Mouse (Mus musculus): ENCODE measurements at regions not wholly inside any gene's neighbourhood (a gene's known extent, or its start where the extent isn't known, plus 50 kb on each side); places are given as distances from the start of the nearest gene placed in this dataset.

DNA sequence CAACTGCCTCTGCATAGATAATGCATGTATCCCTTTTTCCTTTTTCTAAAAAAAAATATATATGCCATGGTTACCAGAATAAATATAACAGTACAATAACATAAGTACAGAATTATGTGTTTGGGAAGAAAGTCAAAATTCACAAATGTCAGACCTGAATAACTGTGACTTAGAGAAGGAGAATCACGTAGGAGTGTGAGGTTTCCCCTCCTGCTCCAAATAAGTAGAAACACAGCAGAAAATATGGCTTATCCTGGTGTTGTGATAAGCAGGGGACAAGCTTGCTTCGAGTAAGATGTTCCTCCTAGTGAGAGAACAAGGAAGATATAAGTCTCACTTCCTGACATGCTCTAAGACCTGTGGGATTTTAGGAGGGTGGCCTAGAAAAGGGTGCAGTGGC lies 320.7 kb upstream of the Fam92a start:
- no peaks in the 10 kb centered on the region for H3K27me3 ChIP-seq (ENCODE audit: control insufficient read depth, insufficient read depth, insufficient read length)
- no peaks in the 10 kb centered on the region for H3K79me2 ChIP-seq (ENCODE audit: control insufficient read depth, insufficient read depth)
- no peak overlapping the region for H3ac ChIP-seq (ENCODE audit: control insufficient read depth, insufficient read length, low read depth)
- H3K4me3 ChIP-seq (ENCODE audit: insufficient read depth, poor library complexity, severe bottlenecking) = no peak overlapping the region
- TF ChIP-seq CTCF (IDR thresholded peaks at IDR 0.05; ENCODE audit: control insufficient read depth, insufficient read depth, insufficient read length) (no peak), FOSL1 (IDR thresholded peaks at IDR 0.05; ENCODE audit: insufficient read depth, low read length, poor library complexity, severe bottlenecking) (no peak), USF1 (IDR thresholded peaks at IDR 0.05; ENCODE audit: low read depth) (no peak), MYOG (IDR thresholded peaks at IDR 0.05; ENCODE audit: control insufficient read depth, extremely low read depth, insufficient read length) (no peak), MYOD1 (IDR thresholded peaks at IDR 0.05; ENCODE audit: control insufficient read depth, insufficient read length, low read depth) (no peak), CEBPB (IDR thresholded peaks at IDR 0.05; ENCODE audit: low read depth) (no peak), MAX (IDR thresholded peaks at IDR 0.05) (no peak)
- H3K36me3 ChIP-seq (ENCODE audit: control insufficient read depth, insufficient read depth) = no peaks in the 10 kb centered on the region
- no peaks in the 10 kb centered on the region for H3K79me3 ChIP-seq (ENCODE audit: low read depth)

DNA sequence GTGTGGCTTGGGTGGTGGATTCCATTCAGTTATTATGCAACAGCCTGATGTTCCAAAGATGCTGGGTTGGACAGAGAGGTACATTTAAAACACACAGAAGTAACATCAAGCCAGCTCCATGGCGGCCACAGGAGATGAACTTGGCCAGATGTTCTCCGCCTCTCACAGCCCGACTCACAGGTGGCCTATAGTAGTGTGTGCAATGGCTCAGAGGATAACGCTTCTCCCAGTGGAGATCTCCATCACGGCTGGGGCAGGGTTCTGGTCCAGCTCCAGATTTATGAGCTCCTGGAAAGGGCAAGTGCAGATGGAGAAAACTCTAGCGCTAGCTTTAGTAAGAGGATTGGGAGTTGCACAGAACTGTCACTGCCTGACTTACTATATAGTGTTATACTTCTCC lies 319.5 kb upstream of the Fam92a start:
- no peaks in the 10 kb centered on the region for H3K36me3 ChIP-seq (ENCODE audit: control insufficient read depth, insufficient read depth)
- H3K79me3 ChIP-seq (ENCODE audit: low read depth) = no peaks in the 10 kb centered on the region
- H3ac ChIP-seq (ENCODE audit: control insufficient read depth, insufficient read length, low read depth) = no peak overlapping the region
- H3K27me3 ChIP-seq (ENCODE audit: control insufficient read depth, insufficient read depth, insufficient read length) = no peaks in the 10 kb centered on the region
- TF ChIP-seq CEBPB (IDR thresholded peaks at IDR 0.05; ENCODE audit: low read depth) = no peak
- TF ChIP-seq MYOD1 (IDR thresholded peaks at IDR 0.05; ENCODE audit: control insufficient read depth, insufficient read length, low read depth) = no peak
- no peak for TF ChIP-seq MYOG (IDR thresholded peaks at IDR 0.05; ENCODE audit: control insufficient read depth, extremely low read depth, insufficient read length)
- no peak for TF ChIP-seq FOSL1 (IDR thresholded peaks at IDR 0.05; ENCODE audit: insufficient read depth, low read length, poor library complexity, severe bottlenecking)
- no peak for TF ChIP-seq MAX (IDR thresholded peaks at IDR 0.05)
- no peak for TF ChIP-seq CTCF (IDR thresholded peaks at IDR 0.05; ENCODE audit: control insufficient read depth, insufficient read depth, insufficient read length)
- no peak for TF ChIP-seq USF1 (IDR thresholded peaks at IDR 0.05; ENCODE audit: low read depth)
- no peak overlapping the region for H3K4me3 ChIP-seq (ENCODE audit: insufficient read depth, poor library complexity, severe bottlenecking)
- no peaks in the 10 kb centered on the region for H3K79me2 ChIP-seq (ENCODE audit: control insufficient read depth, insufficient read depth)

DNA sequence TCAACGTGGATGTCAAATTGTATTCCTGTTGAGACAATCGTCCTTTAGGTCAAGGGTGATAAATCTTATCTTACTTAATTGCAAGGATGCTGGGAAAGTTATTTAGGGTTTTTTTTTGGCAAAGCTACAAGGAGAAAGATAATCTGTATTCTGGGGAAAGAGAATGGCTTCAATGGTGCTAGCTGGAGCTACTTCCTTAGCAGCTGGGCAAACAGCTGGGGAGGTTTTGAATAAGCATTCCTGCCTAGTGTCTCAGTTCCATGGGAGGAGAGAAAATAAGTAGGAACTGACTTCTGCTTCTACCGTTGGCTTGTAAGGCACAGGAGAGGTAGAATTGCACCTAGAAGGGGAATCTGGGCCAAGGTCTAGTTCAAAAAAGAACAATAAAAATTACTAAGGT lies 318.3 kb upstream of the Fam92a start:
- no peaks in the 10 kb centered on the region for H3K79me2 ChIP-seq (ENCODE audit: control insufficient read depth, insufficient read depth)
- TF ChIP-seq MYOD1 (IDR thresholded peaks at IDR 0.05; ENCODE audit: control insufficient read depth, insufficient read length, low read depth) (no peak), CTCF (IDR thresholded peaks at IDR 0.05; ENCODE audit: control insufficient read depth, insufficient read depth, insufficient read length) (no peak), MYOG (IDR thresholded peaks at IDR 0.05; ENCODE audit: control insufficient read depth, extremely low read depth, insufficient read length) (no peak), FOSL1 (IDR thresholded peaks at IDR 0.05; ENCODE audit: insufficient read depth, low read length, poor library complexity, severe bottlenecking) (no peak), CEBPB (IDR thresholded peaks at IDR 0.05; ENCODE audit: low read depth) (no peak), MAX (IDR thresholded peaks at IDR 0.05) (no peak), USF1 (IDR thresholded peaks at IDR 0.05; ENCODE audit: low read depth) (no peak)
- no peak overlapping the region for H3K4me3 ChIP-seq (ENCODE audit: insufficient read depth, poor library complexity, severe bottlenecking)
- H3K27me3 ChIP-seq (ENCODE audit: control insufficient read depth, insufficient read depth, insufficient read length) = no peaks in the 10 kb centered on the region
- H3K79me3 ChIP-seq (ENCODE audit: low read depth) = no peaks in the 10 kb centered on the region
- H3K36me3 ChIP-seq (ENCODE audit: control insufficient read depth, insufficient read depth) = no peaks in the 10 kb centered on the region
- H3ac ChIP-seq (ENCODE audit: control insufficient read depth, insufficient read length, low read depth) = no peak overlapping the region

DNA sequence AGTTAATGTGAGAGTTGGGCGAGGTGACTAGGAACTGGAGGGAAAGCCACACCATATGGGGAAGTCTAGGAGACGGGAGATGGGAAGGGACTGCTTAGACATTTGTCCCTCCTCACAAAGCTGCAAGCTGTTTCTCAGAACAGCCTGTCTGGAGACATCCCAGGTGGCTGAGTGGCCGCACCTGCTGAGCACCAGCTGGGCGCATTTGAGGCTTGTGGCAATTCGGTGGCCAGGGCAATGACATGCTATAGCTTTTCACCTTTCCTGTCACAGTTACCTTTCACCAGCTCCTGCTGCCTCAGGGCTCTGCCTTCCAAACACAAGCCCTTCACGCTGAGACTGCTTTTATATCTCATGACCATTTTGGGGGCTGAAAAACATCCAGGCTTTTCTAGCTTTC lies 317.5 kb upstream of the Fam92a start:
- TF ChIP-seq CTCF (IDR thresholded peaks at IDR 0.05; ENCODE audit: control insufficient read depth, insufficient read depth, insufficient read length) = no peak
- no peak for TF ChIP-seq CEBPB (IDR thresholded peaks at IDR 0.05; ENCODE audit: low read depth)
- Histone ChIP-seq H3K4me3 (ENCODE audit: insufficient read depth, poor library complexity, severe bottlenecking) (no peak overlapping the region), H3K79me2 (ENCODE audit: control insufficient read depth, insufficient read depth) (no peaks in the 10 kb centered on the region), H3K79me3 (ENCODE audit: low read depth) (no peaks in the 10 kb centered on the region), H3K36me3 (ENCODE audit: control insufficient read depth, insufficient read depth) (no peaks in the 10 kb centered on the region), H3K27me3 (ENCODE audit: control insufficient read depth, insufficient read depth, insufficient read length) (no peaks in the 10 kb centered on the region), H3ac (ENCODE audit: control insufficient read depth, insufficient read length, low read depth) (no peak overlapping the region)

DNA sequence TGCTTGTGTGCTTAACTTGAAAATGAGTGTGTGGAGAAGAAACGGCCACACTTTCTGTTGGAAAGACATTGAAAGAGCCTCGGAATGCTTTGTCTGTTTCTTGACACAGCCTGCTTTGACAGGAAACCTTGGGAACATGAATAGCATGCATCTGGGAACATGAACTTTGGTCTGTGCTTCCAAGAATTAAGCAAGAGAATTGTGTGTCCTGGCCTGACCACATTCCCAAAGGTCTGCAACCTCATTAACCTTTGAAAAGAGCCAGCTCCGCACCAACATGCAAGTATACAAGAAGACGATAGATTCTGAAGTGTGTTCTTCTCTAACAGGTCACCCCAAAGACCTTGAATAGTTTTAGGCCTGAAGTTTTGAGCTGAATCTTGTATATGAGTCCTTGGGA lies 309.7 kb upstream of the Fam92a start:
- Histone ChIP-seq H3K4me3 (ENCODE audit: insufficient read depth, poor library complexity, severe bottlenecking) (no peak overlapping the region), H3K79me2 (ENCODE audit: control insufficient read depth, insufficient read depth) (no peaks in the 10 kb centered on the region), H3K79me3 (ENCODE audit: low read depth) (no peaks in the 10 kb centered on the region), H3K36me3 (ENCODE audit: control insufficient read depth, insufficient read depth) (no peaks in the 10 kb centered on the region), H3ac (ENCODE audit: control insufficient read depth, insufficient read length, low read depth) (no peak overlapping the region), H3K27me3 (ENCODE audit: control insufficient read depth, insufficient read depth, insufficient read length) (no peaks in the 10 kb centered on the region)
- TF ChIP-seq MAX (IDR thresholded peaks at IDR 0.05) (no peak), CEBPB (IDR thresholded peaks at IDR 0.05; ENCODE audit: low read depth) (no peak), MYOG (IDR thresholded peaks at IDR 0.05; ENCODE audit: control insufficient read depth, extremely low read depth, insufficient read length) (no peak), CTCF (IDR thresholded peaks at IDR 0.05; ENCODE audit: control insufficient read depth, insufficient read depth, insufficient read length) (no peak), MYOD1 (IDR thresholded peaks at IDR 0.05; ENCODE audit: control insufficient read depth, insufficient read length, low read depth) (no peak), FOSL1 (IDR thresholded peaks at IDR 0.05; ENCODE audit: insufficient read depth, low read length, poor library complexity, severe bottlenecking) (no peak)

DNA sequence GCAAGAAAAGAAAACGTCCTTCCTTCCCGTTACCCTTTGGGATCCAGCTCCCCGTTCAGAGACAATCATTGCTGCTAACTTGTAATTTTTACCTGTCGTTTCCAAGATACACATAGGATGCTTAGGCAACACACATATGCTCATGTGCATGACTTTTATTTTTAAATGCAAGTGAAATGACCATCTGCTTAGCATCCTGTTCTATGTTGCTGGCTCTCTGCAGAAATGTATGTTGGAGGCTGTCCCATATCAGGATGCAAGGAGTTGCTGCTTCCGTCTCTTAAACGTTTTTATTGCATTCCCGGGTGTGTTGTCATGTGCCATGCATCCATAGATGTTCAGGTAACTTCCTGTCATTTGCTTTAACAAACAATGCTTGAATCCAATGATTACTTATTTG lies 304.9 kb upstream of the Fam92a start:
- no peaks in the 10 kb centered on the region for H3K79me2 ChIP-seq (ENCODE audit: control insufficient read depth, insufficient read depth)
- H3K79me3 ChIP-seq (ENCODE audit: low read depth) = no peaks in the 10 kb centered on the region
- no peak overlapping the region for H3K4me3 ChIP-seq (ENCODE audit: insufficient read depth, poor library complexity, severe bottlenecking)
- H3K27me3 ChIP-seq (ENCODE audit: control insufficient read depth, insufficient read depth, insufficient read length) = no peaks in the 10 kb centered on the region
- no peaks in the 10 kb centered on the region for H3K36me3 ChIP-seq (ENCODE audit: control insufficient read depth, insufficient read depth)
- no peak overlapping the region for H3ac ChIP-seq (ENCODE audit: control insufficient read depth, insufficient read length, low read depth)
- TF ChIP-seq MYOG (IDR thresholded peaks at IDR 0.05; ENCODE audit: control insufficient read depth, extremely low read depth, insufficient read length) (no peak), MYOD1 (IDR thresholded peaks at IDR 0.05; ENCODE audit: control insufficient read depth, insufficient read length, low read depth) (no peak), MAX (IDR thresholded peaks at IDR 0.05) (no peak), FOSL1 (IDR thresholded peaks at IDR 0.05; ENCODE audit: insufficient read depth, low read length, poor library complexity, severe bottlenecking) (no peak), CTCF (IDR thresholded peaks at IDR 0.05; ENCODE audit: control insufficient read depth, insufficient read depth, insufficient read length) (no peak), USF1 (IDR thresholded peaks at IDR 0.05; ENCODE audit: low read depth) (no peak), CEBPB (IDR thresholded peaks at IDR 0.05; ENCODE audit: low read depth) (no peak)
